Mouse (Mus musculus) layer of hippocampus, adult 9-10 months (tissue): ENCODE measurements at regions not wholly inside any gene's neighbourhood (a gene's known extent, or its start where the extent isn't known, plus 50 kb on each side); places are given as distances from the start of the nearest gene placed in this dataset.
"Not testable (repeated sequence)": the region's sequence is repeated elsewhere in the genome, so short reads cannot be mapped to it uniquely, and the experiment has no call there.

Source experiments
- DNase-seq: peaks from one replicate; pipeline ENCODE4 v3.0.0; 2022; ENCODE audit warnings: low spot score

DNA sequence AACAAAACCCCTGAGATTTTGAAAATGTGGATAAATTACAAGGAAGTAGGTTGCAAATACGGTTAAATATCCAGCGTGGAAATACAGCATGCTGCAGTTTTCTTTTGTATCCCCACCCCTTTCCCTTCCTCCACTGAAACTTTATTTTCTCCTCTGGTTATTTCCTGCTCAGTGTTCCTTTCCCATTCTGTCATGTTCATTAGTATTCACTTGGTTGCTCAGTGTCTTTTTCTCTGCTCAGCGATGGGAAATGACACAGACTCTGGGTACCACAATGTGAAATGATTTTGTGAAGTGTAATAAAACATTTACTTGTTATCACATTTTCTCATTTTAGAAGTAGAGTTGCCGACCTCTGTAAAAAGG, 169.6 kb upstream of the Col8a1 start:
- no peak for DNase-seq

DNA sequence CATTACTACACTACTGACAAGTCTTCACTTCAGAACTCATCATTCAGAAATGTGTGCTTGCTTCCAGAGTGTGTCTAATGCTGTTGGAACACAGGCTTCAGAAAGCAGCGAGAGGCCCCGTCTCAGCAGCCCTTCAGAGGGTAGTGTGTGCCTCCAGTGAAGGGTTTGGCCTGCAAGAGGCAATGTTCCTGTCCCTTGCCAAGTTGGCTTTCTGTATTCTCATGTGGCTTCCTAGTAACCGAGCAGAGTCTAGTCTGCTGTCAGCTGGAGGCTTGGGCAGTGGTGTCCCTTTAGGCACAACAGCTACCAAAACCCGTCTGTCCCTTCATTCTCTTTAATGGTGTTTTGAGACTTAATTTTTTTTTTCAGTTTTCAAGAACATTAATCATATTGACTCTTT, 173.3 kb upstream of the Col8a1 start:
- no peak for DNase-seq

DNA sequence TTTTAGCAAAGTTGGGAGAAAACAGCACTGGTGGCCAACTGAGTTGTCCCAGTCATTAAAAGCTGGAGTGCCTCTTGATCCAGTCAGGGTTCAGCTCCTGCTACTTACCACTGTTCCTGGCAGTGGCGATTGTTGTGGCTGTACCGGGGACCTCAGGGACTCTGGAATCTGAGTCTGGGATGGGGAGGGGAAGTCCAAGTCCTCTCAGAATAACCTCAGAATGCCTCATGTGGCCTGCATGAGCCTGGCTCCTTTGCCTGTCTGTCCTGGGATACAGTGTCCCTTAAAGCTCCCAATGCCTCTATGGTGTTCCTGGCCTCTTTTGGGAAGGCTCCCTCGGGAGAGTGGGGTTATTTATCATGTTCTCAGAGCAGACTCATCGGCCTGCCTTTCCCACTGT, 173.8 kb upstream of the Col8a1 start:
- DNase-seq: no peak

DNA sequence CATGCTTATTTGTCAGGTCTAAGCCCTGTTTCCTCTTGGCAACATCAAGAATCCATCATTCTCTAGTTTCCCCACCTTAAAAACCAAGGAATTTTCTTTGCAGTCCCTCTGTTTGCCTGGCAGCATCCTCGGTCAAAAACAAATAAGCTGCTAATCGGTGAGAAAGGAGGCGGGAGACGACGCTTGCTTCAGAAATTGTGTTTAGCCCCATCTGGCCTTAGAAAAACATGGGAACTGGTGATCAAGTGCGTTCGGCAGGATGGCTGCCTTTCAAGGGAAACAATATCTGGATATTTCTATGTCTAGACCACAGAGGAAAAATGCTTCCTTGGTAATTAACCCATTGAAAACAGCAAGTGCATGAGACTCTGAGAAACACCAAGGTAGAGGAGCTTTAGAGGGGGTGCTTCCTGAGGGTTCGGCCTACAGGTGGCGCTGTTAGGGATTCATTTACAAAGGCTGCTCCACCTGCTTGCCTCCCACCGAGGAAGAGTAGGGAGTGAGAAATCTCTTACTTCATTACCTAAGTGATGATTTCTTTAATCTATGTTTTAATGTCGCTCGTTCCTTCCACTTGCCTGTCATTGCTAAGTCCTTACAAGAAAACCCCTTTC, 174.7 kb upstream of the Col8a1 start:
- DNase-seq: no peak

DNA sequence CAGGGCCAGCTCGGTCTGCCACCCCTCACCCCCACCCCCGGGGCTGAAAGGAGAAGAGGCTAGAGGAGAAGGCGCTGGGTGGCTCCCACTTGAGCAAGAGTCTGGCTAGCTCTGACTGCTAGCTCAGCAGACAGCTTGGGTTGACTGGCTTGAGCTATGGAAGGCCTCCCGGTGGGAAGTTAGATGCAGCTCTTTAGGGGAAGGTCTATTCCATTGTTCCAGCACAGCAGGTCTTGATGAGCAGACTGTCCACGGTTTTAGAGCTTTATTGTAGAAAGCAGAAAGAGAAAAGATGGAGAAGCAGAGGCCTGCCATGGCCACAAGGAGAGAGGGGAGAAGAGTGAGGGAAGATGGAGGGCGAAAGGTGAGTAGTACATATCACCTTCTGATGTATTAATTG, 190.9 kb upstream of the Col8a1 start:
- DNase-seq: no peak

DNA sequence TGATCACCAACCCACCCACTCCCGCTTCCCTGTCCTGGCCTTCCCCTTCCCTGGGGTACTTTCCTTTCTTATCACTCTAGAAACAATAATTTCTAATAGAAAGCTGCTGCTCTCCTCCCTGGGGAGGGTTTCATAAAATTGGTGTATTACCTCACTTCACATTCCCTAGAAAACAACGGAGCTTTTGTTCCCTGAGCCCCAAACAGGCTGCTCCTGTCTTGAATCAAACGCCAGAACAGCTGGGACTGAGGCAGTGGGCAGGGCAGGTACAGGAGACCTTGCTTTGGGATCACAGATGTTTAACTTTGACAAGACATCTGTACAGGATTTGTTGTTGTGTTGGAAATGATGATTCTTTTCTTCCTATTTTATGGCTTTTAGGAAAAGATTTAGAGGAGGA, 192.8 kb upstream of the Col8a1 start:
- no peak for DNase-seq

DNA sequence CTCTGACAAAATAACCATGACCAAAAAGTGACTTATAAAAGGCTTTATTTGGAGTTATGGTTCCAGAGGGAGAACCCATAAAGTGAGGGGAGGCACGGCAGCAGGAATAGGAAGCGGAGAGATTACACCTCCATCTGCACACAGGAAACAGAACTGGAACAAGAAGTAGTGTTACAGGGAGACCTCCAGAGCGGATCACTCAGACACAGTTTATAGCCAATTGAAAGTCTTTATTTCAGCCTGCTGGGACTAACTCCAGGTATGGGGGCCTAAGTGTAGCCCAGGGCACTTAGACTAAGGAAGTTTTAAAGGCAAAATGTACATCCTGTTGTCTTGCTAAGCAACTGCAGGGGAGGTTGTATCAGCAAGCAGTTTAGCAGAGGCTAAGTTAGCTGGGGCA, 195.1 kb upstream of the Col8a1 start:
- no peak for DNase-seq

DNA sequence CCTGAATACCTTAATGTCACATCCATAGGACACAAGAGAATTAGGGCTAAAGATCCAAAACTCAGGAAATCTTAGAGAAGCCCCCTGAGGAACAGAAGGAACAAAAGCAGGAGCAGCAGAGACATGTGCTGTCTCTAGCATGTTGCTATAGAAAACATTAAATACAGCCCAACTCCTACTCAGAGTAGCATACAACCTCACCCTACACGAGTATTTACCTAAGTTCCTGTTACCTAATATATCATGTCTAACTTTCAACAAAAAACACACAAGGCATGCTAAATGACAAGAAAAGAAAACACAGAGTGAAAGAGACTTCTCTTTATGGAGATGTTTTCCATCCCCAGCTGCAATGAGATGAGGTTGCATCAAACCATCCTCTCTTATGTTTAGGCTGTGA, 216.4 kb upstream of the Col8a1 start:
- DNase-seq: no peak

DNA sequence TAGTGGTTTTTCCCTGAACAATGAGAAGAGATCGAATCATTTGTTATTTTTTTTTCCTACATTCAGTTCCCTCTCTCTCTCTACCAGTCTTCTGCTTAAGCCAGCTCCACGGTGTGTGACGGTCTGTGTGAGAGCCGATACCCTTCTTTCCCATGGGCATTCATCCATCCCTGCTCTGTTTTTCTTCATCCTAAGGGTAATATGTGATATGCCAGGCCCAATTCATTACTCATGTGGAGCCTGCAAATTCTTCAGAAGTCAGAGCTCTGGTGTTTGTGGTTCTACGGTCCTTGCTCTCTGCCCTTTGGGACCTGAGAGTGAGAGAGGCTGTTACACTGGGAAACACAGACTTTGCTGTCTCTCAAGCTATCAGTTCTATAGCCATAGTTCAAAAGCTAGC, 229.6 kb upstream of the Col8a1 start:
- DNase-seq: no peak

DNA sequence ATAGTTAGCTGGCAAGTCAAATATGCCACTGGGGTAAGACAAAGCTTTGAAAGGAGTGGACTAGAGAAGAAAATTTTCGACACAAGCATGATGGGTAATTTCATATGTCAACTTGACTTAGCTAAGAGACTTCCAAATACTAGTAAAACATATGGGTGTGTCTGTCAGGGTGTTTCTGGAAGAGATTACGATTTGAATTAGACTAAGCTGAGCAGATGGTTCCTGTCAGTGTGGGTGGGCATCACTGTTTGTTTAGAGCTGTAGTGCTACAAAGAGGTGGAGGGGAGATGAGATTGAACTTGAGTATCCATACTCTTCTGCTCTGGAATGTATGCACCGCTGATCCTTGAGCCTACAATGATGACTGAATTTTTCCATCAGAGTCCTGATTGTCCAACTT, 251.2 kb upstream of the Col8a1 start:
- no peak for DNase-seq

DNA sequence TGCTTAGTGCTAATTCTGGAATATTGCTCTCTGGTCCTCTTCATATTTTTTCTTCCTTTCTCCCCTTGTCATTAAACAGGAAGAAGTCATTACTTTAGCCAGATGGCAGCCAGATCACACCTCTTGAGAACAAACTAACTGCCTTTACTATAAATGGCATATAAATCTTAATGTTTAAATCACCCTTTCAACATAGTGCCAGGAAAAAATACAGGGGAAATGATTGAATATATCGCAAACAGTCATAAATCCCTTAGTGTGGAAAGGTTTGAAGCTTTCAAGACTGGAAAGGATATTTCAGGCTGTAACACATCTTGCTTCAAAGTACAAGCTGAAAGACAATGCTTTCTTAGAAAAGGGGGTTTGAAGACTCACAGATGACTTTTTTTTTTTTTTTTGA, 259.0 kb upstream of the Col8a1 start:
- no peak for DNase-seq

DNA sequence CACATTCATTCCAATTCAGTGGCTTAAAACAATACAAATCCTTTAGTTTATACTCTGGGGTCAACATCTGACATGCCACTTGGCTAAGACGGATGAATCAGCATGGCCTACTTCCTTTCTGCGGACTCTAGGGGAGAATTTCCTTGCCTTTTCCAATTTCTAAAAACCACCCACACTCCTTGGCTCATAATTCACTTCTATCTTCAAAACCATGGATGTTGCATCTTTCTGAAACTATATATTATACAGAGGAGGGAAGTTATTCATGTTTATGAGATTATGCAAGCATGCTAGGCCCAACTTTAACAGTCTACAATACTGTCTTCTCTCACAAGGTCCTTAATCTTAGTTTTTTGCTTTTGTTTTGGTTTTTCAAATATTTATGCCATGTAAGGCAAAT, 273.0 kb upstream of the Col8a1 start:
- DNase-seq: no peak

DNA sequence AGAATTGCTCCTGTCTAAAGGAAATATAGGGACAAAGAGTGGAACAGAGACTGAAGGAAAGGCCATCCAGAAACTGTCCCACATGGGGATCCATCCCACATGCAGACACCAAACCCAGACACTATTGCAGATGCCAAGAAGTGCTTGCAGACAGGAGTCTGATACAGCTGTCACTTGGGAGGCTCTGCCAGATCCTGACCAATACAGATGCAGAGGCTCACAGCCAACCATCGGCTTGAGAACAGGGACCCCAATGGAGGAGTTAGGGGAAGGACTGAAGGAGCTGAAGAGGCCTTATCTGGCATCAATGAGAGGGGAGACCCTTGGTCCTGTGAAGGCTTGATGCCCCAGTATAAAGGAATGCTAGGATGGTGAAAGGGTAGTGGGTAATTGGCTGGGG, 274.0 kb upstream of the Col8a1 start:
- not testable (repeated sequence) for DNase-seq

DNA sequence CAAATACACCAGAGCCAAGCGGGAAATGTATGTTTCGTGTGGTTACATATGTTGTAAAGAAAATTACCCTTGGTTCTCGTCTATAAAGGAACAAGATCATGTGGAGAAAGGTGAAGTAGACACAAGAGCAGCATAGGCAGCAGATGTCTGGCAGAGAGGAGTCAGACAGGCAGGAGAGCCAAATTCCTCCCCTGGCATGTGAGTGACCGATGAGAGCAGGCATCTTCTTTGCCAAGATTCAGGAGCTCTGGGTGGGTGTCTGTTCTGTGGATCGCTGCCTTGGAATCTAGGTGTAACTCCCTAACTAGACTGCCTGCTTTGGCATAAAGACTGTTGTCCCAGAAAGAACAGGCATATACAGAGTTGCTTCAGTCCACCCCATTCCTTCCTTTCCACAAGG, 275.1 kb upstream of the Col8a1 start:
- no peak for DNase-seq

DNA sequence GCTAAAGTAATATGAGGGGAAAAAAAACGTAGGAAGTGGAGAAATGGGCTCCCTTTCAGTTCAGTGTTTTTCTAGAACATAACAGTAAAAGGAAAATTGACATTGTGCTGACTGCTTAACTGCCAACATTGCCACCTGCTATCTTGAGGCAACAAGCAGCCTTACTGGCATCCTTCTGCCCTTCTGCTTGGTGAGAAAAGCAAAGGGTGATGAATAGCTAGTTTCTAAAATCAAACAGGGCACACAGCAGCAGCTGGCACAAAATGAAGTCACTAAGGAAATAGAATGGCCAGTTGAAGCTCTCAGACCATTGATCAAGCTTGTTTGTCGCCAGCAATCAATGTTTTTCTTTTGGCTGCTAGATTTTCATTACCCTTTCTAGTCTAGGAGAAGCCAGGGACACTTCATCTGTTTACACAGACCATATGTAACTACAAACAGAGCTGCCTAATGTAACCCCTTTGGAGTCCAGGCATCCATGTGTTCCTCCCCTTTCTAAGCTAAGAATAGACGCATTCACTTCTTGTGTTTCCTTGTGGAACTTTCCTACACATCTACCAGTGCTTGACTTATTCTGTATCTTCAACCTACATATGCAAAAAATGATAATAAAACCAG, 314.2 kb upstream of the Col8a1 start:
- no peak for DNase-seq

DNA sequence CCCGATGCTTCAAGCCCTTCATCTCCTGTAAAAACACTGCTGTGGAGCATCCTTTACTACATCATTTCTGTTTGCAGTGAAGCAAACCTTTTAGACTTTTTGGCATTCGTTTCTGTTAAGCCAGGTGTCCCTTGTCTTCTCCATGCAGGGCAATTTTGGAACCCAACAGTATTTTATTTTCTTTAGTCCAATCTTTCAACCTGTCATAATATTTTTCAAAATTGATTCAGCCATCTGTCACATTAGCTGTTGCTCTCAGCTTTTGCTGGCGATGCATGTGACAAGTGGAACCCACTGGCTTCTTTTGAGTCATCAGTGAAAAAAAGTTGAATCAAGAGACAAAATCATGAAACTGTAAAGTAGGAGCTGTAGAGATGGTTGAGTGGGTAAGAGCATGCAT, 317.9 kb upstream of the Col8a1 start:
- no peak for DNase-seq

DNA sequence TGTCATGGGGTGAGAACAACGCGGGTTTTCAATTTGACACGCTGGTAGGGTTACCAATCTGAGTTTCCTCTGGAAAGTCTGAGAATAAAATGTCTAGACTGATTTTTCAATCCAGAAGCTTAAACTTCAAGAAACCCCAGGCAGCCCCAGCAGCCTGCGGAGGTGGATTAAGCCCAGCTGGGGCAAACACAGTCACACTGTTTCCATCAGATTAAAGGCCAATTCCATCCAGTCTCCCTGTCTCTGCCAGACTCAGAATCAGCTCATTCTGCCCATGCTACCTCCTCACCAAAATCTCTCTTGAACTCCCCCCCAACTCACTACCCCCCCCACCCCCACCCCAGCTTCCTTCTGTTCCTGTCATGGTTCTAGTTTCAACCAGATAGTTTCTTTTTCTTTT, 307.9 kb upstream of the Dcbld2 start:
- no peak for DNase-seq

DNA sequence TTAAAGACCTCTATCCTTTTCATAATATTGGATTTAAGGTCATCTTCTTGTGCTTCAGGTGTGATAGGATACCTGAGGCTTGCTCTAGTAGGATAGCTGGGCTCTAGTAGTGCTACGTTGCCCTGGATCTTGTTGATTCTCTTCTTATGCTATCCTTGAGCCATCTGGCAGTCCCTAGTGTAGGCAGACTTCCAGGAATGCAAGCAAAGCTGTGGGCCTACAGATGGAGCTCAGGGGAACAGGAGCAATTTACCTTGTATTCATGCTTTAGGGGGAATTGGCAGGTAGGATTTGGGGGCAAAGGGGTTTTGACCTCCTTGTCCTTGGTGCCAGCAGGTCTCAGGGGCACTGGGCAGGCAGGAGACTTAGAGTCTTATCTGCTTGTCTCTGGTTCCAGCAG, 297.8 kb upstream of the Dcbld2 start:
- no peak for DNase-seq

DNA sequence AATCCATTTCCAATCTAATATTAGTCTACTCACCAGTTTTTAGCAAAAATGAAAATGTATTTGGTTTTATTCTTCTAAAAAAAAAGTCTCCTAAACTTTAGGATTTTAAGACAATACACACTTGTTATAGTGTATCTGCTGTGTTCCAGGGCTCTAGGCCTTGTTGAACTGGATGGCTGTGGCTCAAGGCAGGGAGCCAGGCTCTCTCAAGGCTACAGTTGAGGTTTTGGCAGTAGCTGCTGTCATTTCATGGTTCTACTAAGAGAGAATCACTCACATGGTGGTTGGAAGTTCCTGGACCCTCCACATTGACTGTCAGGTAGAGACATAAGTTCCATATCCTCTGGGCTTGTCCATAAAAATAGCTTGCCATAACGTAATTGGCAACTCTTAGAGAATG, 282.2 kb upstream of the Dcbld2 start:
- DNase-seq: no peak

DNA sequence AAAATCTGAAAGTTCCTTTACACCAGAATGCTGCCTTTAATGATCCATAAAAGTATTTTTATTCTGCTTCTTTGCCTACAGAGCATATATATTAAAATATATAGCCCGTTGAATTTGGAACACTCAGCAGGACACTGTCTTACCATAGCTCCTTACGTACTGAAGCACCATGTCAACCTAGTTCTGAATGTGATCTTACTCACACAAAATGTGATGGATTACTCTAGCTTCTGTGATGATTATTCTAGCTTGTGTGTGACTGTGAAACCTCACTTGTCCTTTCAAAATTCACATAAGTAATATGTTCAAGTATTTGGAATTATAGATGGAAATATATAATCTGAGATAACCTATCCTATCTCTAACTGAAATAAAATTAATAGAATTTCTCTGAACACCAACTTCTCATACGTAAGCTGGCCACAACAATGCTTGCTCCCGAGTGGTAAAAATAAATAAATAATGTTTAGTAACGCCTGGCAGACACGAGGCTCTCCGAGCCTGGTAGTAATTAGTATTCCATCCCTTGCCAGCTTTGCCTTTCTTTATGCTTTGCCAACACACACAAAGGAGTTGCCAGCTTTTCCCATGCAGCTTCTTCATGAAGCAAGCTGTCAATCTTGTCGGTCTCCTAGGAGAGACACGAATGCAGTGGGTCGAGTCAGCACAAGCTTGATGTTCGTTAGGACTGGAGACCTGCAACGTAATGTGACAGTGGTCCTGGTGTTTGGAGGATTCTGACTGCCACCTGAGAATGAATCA, 271.9 kb upstream of the Dcbld2 start:
- DNase-seq: no peak

DNA sequence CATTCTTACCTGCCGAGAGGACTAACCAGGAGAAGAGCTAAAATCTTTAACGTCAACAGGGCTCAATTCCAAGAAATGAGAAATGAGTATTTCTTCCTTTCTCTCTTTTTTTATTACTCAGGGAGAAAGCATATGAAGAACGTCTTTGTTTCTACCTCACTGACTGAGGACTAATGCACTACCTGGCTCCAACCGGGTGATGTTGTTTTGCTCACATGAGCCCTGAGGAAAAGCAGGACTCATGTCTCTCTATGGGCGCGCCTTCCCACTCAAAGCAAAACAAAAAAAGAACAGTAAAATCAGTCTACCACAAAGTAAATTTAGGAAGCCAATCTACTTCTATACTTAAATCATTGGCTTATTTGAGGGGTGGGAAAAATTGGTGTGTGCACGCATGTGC, 271.3 kb upstream of the Dcbld2 start:
- no peak for DNase-seq

DNA sequence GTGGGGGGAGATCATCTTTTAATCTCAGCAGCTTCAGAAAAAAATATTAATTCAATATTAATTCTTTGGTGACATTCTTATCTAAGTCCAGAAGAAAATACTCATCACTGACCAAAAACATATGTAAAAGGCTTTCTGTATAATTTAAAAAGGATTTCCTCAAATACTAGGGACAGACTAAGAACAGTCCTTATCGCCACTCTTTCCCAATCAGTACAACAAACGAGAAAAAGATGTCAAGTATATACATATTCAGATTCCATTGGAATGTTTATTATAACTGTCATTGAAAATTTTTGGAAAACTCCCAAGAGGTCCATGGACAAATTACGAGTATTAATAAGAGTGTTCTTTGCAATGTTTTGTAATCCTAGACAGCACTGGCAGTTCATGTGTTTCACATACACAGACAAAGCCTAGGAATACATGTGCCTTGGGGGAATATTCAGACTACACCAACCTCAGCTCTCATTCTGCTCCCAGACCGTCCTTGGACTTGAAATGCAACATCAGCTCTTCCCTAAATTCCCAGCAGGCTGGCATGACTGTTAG, 270.4 kb upstream of the Dcbld2 start:
- no peak for DNase-seq

DNA sequence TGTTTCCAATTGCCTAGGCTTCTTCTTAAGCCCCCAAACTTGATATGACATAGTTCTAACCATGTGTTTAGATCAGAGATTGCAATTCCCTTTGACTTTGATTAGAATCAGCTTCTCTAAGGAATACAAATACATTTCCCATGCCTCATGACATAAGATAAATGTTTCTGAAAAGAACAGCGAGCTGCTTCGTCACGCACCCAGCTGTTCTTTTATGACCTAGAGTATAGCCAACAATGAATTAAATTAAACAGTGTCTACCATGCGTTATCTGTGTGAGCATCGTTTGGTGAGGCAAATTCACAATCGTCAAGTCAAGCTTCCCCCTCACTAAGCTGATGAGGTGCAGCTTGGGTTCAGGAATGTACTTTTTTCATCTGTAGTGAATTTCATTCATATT, 261.8 kb upstream of the Dcbld2 start:
- DNase-seq: no peak

DNA sequence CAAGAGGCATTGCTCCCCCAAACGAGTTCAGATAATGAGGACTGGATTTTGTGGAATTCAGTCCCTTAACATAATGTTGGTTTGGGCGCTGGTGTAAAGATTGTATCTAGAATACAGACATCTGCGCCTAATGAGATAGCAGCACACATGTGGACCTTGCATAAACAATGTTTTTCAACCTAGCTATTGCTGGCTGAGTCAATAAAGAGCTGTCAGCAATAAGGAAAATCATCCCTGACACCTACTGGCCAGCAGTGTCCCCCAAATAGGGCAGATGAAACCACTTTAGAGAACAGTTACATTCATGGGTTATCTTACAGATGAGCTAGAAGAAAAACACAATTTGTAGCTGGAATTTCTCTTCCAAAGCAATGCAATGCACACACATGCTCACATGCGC, 252.7 kb upstream of the Dcbld2 start:
- DNase-seq: no peak
